ENCODE assay signal across 12 mouse cellular contexts in genomic region chr11:79373031-79373430, GRCm38 (mm10). TPM values are rescaled to one million over a fixed set of nuclear protein-coding genes. Genes with fewer than 3 reads are reported as not detected.
DNase-seq lines count a peak whose midpoint lies in the region; ATAC-seq and TF ChIP-seq lines count a peak whose summit lies in the region.
"Had no signal": no experiment of that assay in that cellular context is flagged by ENCODE, and none has a peak within 500 bp of the region (broad histone marks: within the 10 kb centered on the region; RNA-seq: fewer than 3 reads in every experiment).

No protein-coding gene starts in this region.

- dilution Hi-C loops in CH12.LX (cut with MboI; ENCODE audit: extremely low pct_ligation_motif_present, extremely low pct_unique_long_range_greater_than_20kb, low sequenced_read_pairs) = no loop called here

- no peaks in the 10 kb centered on the region for H3K4me1 ChIP-seq in kidney, embryonic 16.5 days (ENCODE audit: insufficient read depth, low read length)
- peaks cover 0 to 3% of the 10 kb centered on the region in 2 experiments; a peak in 1 of 4 replicates for H3K4me1 ChIP-seq in CH12.LX (ENCODE audit: control insufficient read depth in 1 of 2, insufficient read depth in 2 of 2)
- H3K4me1 ChIP-seq: forebrain, embryonic 10.5 days; midbrain, embryonic 15.5 days had no signal

- peaks cover 3% of the 10 kb centered on the region; the same call in 1 of the 2 replicates for H3K36me3 ChIP-seq in kidney, embryonic 16.5 days (ENCODE audit: insufficient read depth, low read length)
- peaks cover 0 to 15% of the 10 kb centered on the region in 2 experiments for H3K36me3 ChIP-seq in CH12.LX (replicated peaks in 1 of 2; ENCODE audit: control insufficient read depth in 1 of 2, insufficient read depth in 1 of 2, low read length in 1 of 2)
- H3K36me3 ChIP-seq: lung, embryonic 15.5 days; midbrain, embryonic 15.5 days had no signal

- no peak for TF ChIP-seq EP300 in CH12.LX (IDR thresholded peaks at IDR 0.05; ENCODE audit: low read length)

- H3K79me2 ChIP-seq in CH12.LX (replicated peaks; ENCODE audit: control insufficient read depth, extremely low read depth, insufficient read depth, poor library complexity, severe bottlenecking) = peaks cover 2% of the 10 kb centered on the region; the same call in 1 of the 2 replicates

- no peak overlapping the region for H3K9ac ChIP-seq in kidney, embryonic 16.5 days (replicated peaks; ENCODE audit: low read length)
- no peak overlapping the region for H3K9ac ChIP-seq in CH12.LX (ENCODE audit: insufficient read depth, low read depth)
- H3K9ac ChIP-seq: lung, embryonic 15.5 days; midbrain, embryonic 15.5 days had no signal

- no peaks in the 10 kb centered on the region for H3K9me3 ChIP-seq in kidney, embryonic 16.5 days (ENCODE audit: low read length)
- H3K9me3 ChIP-seq in CH12.LX (replicated peaks; ENCODE audit: low read length) = no peaks in the 10 kb centered on the region
- H3K9me3 ChIP-seq: forebrain, embryonic 10.5 days; lung, embryonic 15.5 days; midbrain, embryonic 15.5 days had no signal

- TF ChIP-seq RAD21 in CH12.LX (IDR thresholded peaks at IDR 0.05; ENCODE audit: low read depth, low read length) = peak; percentile 56

- no peaks in the 10 kb centered on the region for H3K27me3 ChIP-seq in kidney, embryonic 16.5 days (ENCODE audit: insufficient read depth, low read length)
- H3K27me3 ChIP-seq in CH12.LX (replicated peaks) = no peaks in the 10 kb centered on the region
- H3K27me3 ChIP-seq: lung, embryonic 15.5 days; midbrain, embryonic 15.5 days had no signal

- no peak overlapping the region for H3K4me2 ChIP-seq in kidney, embryonic 16.5 days (replicated peaks; ENCODE audit: low read depth, low read length)
- no peak overlapping the region for H3K4me2 ChIP-seq in CH12.LX (ENCODE audit: insufficient read depth, low read depth, poor library complexity, severe bottlenecking)
- H3K4me2 ChIP-seq: lung, embryonic 15.5 days; midbrain, embryonic 15.5 days had no signal

- H3K4me3 ChIP-seq in kidney, embryonic 16.5 days (ENCODE audit: low read length) = no peak overlapping the region
- H3K4me3 ChIP-seq in CH12.LX (replicated peaks in 1 of 3; ENCODE audit: low read depth in 2 of 3, low read length in 2 of 3, poor library complexity in 1 of 3) = no peak overlapping the region
- H3K4me3 ChIP-seq: forebrain, embryonic 10.5 days; lung, embryonic 15.5 days; midbrain, embryonic 15.5 days had no signal

- H3K27ac ChIP-seq in kidney, embryonic 16.5 days (ENCODE audit: low read length) = no peak overlapping the region
- H3K27ac ChIP-seq in CH12.LX (ENCODE audit: insufficient read depth, low read depth) = no peak overlapping the region
- H3K27ac ChIP-seq: forebrain, embryonic 10.5 days; lung, embryonic 15.5 days; midbrain, embryonic 15.5 days had no signal

- DNase-seq in kidney, postnatal 10 days = peak; percentile 30
- DNase-seq in 3T3-L1 (ENCODE audit: low read depth, low spot score) (peak; percentile 17), CH12.LX (ENCODE audit: extremely low read depth) (peak; percentile 26), MN1 (ENCODE audit: low spot score) (no peak)
- peak; percentile 7 for DNase-seq in c-Kit-positive CD71-positive TER-119-positive erythroid progenitor cells, embryonic 14.5 days (ENCODE audit: low spot score)
- DNase-seq in frontal cortex, adult 2 months (ENCODE audit: extremely low spot score in 1 of 2, low spot score in 1 of 2) = no peak
- DNase-seq: gastrocnemius, postnatal 14 days; kidney, postnatal 14 days had no signal

- peak; percentile 36 to 67; a peak in 3 of 4 replicates for TF ChIP-seq CTCF in CH12.LX (conservative IDR thresholded peaks at IDR 0.05 in 1 of 2, IDR thresholded peaks at IDR 0.05 in 1 of 2; ENCODE audit: low read depth in 2 of 2, low read length in 2 of 2)

- in situ Hi-C loops in CH12.LX (cut with MboI; ENCODE audit: low pct_ligation_motif_present, low pct_unique_long_range_greater_than_20kb, low sequenced_read_pairs) = no loop called here

- WGBS in kidney, embryonic 16.5 days = 94% methylated on average over 4 of the region's 4 CpGs

- no peak for ATAC-seq in kidney, embryonic 16.5 days (ENCODE audit: low FRiP score, low TSS enrichment)
- ATAC-seq: midbrain, embryonic 15.5 days had no signal

- TF ChIP-seq POLR2A in CH12.LX (IDR thresholded peaks at IDR 0.05; ENCODE audit: low read depth, low read length) = no peak

TF ChIP-seq in CH12.LX, 34 proteins besides CTCF, POLR2A, EP300 and RAD21:
- TF ChIP-seq CHD1 (IDR thresholded peaks at IDR 0.05; ENCODE audit: low read depth, low read length) (no peak), SMC3 (IDR thresholded peaks at IDR 0.05; ENCODE audit: low read depth, low read length) (peak; percentile 36)

RNA-seq across cellular contexts. Expression of gene Nf1, which starts 33.5 kb away (rescaled TPM):
- 6.6 and 7.8 TPM in 2 replicates for polyA plus RNA-seq in kidney, embryonic 16.5 days (2015; fragmentation: Nextera tagmentation; extraction: Ambion mirVana)
- total RNA-seq in CH12.LX (2012; rRNA removed) (11.2 and 12.4 TPM in 2 replicates), CH12.LX (2014; rRNA removed) (7.3 and 8.2 TPM in 2 replicates)
- 15.2 and 19.5 TPM in 2 replicates for polyA plus RNA-seq in CH12.LX (2012; ENCODE audit: insufficient read length, low read depth)
- 35.5 and 39.7 TPM in 2 replicates for polyA plus RNA-seq in frontal cortex, adult 2 months (2012; rRNA removed)

Comparison
In these comparisons a context has a peak if more than half of its experiments do, and no peak if none do; other contexts are left out.
1. DNase-seq: peak in kidney, postnatal 10 days (single experiment), 3T3-L1 (single experiment), CH12.LX (single experiment) and c-Kit-positive CD71-positive TER-119-positive erythroid progenitor cells, embryonic 14.5 days (single experiment); none in MN1 (single experiment) and frontal cortex, adult 2 months (0 of 2).